Mouse (Mus musculus) midbrain, embryonic 11.5 days (tissue): ENCODE results near the gene Sgf29. TPM values are rescaled to one million over a fixed set of nuclear protein-coding genes. Genes with fewer than 3 reads are reported as not detected.

Experiments used
- ATAC-seq: fragments of 200-750 bp; cut with Nextera tagmentation; 2 replicates; pipeline ENCODE4 v1.8.0; 2017; ENCODE audit warnings: moderate TSS enrichment, moderate library complexity; ENCODE audit not compliant: low FRiP score
- DNase-seq: peaks from one replicate; pipeline ENCODE4 v3.0.0; 2015; ENCODE audit warnings: low spot score; ENCODE audit errors: missing footprints
- H3K27ac ChIP-seq: fragments of 300-500 bp; sonication (generic); 2 replicates; pipeline ENCODE4 v1.5.1; 2014; ENCODE audit warnings: low read depth, low read length
- H3K27me3 ChIP-seq: fragments of 300-500 bp; sonication (generic); 2 replicates; pipeline ENCODE4 v1.6.1; 2014; ENCODE audit warnings: mild to moderate bottlenecking, low read length, moderate library complexity, mixed read lengths; ENCODE audit not compliant: control insufficient read depth, insufficient read depth
- H3K36me3 ChIP-seq: fragments of 300-500 bp; sonication (generic); 2 replicates; pipeline ENCODE4 v1.6.1; 2014; ENCODE audit warnings: mild to moderate bottlenecking, low read length, moderate library complexity, mixed read lengths; ENCODE audit not compliant: control insufficient read depth, insufficient read depth
- H3K4me1 ChIP-seq: fragments of 300-500 bp; sonication (generic); 2 replicates; pipeline ENCODE4 v1.6.1; 2014; ENCODE audit warnings: low read length; ENCODE audit not compliant: control insufficient read depth, insufficient read depth
- H3K4me2 ChIP-seq: fragments of 300-500 bp; sonication (generic); 2 replicates; pipeline ENCODE4 v1.6.1; 2014; ENCODE audit warnings: mild to moderate bottlenecking, moderate library complexity
- H3K4me3 ChIP-seq: fragments of 300-500 bp; sonication (generic); 2 replicates; pipeline ENCODE4 v1.5.1; 2014; ENCODE audit warnings: low read depth, low read length
- H3K9ac ChIP-seq: fragments of 300-500 bp; sonication (generic); 2 replicates; pipeline ENCODE4 v1.6.1; 2014; ENCODE audit warnings: low read length
- H3K9me3 ChIP-seq: fragments of 300-500 bp; sonication (generic); 2 replicates; pipeline ENCODE4 v1.6.1; 2016; ENCODE audit warnings: low read length; ENCODE audit not compliant: control insufficient read depth
- WGBS: fragments of 180-500 bp; shearing (Covaris S2); extraction: QIAGEN DNeasy Blood & Tissue Kit; methylation state at CpG from one replicate; pipeline ENCODE4 v1.1.7; 2014; 5-methylcytosine and 5-hydroxymethylcytosine counted together
- polyA plus RNA-seq: library from polyadenylated mRNA; unstranded; fragments of >200 nt; fragmentation: Nextera tagmentation; extraction: Ambion mirVana; gene quantifications from 2 replicates; pipeline ENCODE4 v1.2.1, GENCODE M21; 2014

Gene Sgf29
- polyA plus RNA-seq, 1 experiment from 2014 or later, result 49.4 TPM

DNA sequence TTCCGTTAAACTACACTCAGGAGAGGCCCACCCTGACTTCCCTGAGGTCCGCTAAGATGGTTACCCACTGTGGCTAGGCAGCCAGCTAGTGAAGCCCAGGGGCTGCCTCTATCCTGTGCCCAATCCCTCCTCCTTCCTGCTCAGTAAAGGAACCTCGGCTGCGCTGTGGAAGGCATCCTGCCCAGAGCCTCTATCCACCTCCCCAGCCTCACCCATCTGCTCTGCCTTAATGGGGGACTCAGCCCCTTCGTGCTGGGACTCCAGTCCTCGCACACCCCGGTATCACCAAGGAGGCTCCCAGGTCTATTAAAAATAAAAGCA, 54.6 kb downstream of the Sgf29 start:
- Histone ChIP-seq H3K9ac (peak overlapping the region; percentile 73; the same call in 1 of the 2 replicates), H3K4me1 (0 out of 2 replicates have a peak, but pooled peaks cover 10% of the 10 kb centered on the region), H3K4me3 (peak overlapping the region; percentile 49), H3K27me3 (peaks cover 11% of the 10 kb centered on the region), H3K36me3 (no peaks in the 10 kb centered on the region), H3K4me2 (peak overlapping the region; percentile 82), H3K27ac (no peak overlapping the region), H3K9me3 (no peaks in the 10 kb centered on the region)
- WGBS, result 21% methylated on average over 7 of the region's 7 CpGs
- DNase-seq (no peak), ATAC-seq (no peak)

DNA sequence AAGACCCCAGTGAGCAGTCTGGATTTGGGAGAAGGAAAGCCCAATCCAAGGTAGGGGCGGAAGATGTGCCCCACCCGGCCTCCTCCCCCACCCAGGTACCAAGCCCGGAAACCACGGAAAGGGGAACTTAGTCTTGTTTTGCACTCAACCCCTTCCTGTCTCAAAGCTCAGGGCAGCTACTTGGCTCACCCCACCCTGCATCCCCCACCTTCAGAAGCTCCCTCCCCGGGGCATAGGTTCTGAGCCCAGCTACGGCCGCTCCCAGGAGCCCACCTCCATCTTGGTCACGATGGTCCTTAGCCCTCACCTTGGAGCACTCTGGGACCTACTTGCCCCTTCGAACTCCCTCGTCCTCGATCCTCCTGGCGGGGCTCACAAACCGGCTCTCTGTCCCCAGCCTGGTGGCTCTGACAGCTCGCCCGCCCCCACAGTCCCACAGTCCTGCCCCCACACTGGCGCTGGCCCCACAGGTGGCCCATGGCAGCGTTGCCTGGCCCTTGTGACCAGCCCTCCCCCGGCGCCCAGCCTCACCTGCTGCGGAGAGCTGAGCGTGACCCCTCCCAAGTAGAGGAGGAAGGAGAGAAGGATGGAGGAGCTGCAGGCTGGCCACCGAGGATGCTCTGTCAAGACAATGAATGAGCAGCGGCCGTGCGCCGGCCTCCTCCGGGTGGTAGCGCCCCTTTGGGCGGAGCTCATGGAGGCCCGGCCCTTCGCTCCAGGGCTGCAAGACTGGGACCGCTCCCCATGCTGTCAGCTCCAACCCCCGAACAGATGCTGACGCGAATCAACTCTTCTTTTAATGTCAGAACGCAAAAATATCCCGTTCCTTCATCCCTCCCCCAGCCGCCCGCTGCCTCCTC, 55.2 kb downstream of the Sgf29 start:
- DNase-seq, result peak; percentile 94
- WGBS, result 3% methylated on average over 39 of the region's 39 CpGs
- Histone ChIP-seq H3K9ac (peak overlapping the region; percentile 73), H3K27me3 (peaks cover 11% of the 10 kb centered on the region), H3K36me3 (no peaks in the 10 kb centered on the region), H3K9me3 (no peaks in the 10 kb centered on the region), H3K4me1 (0 out of 2 replicates have a peak, but pooled peaks cover 10% of the 10 kb centered on the region), H3K27ac (no peak overlapping the region), H3K4me2 (peak overlapping the region; percentile 82), H3K4me3 (peak overlapping the region; percentile 49)
- peak; percentile 81 for ATAC-seq

DNA sequence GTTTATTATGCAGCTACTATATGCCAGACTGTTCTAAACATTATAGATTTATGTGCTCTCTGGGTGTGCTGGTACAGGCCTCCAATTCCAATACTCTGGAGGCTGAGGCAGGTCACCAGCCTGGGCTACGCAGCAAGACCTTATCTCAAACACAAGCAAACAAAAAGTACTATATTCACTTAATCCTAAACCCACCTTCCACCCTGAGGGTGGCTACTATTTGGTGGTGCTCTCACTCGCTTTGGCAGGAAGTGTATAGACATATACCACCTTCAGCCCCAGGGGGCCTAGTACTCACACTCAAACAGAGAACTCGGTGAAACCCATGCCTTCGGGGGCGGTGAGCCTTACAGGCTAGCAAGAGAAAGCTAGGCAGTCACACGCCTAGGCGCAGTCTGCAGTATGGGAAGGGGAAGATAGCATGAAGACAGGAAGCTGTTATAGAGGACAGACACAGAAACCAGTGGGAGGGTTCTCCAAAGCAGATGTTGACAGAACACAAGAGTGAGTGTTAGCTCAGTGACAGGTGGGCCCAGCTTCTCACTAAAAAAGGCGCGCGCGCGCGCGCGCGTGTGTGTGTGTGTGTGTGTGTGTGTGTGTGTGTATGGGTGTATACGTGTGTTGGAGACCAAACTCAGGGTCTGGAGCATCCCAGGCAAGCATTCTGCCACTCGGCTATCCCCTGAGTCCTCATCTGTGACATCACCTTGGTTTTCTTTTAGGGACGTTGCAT, 58.5 kb downstream of the Sgf29 start, which contains the start of gene Coro1a:
Gene Coro1a, minus strand, starts transcription at position 346 of the 733 bp plus-strand sequence.
- 0 out of 2 replicates have a peak, but pooled peaks cover 6% of the 10 kb centered on the region for H3K4me1 ChIP-seq
- no peak for DNase-seq
- no peak within 1 kb of the TSS for H3K4me2 ChIP-seq
- no peak within 1 kb of the TSS for H3K4me3 ChIP-seq
- peaks cover 11% of the 10 kb centered on the region for H3K27me3 ChIP-seq
- no peak for ATAC-seq
- no peak within 1 kb of the TSS for H3K9ac ChIP-seq
- no peaks in the 10 kb centered on the region for H3K36me3 ChIP-seq
- no peak within 1 kb of the TSS for H3K27ac ChIP-seq
- WGBS, result 90% methylated on average over 19 of the region's 19 CpGs
- H3K9me3 ChIP-seq, result no peaks in the 10 kb centered on the region

DNA sequence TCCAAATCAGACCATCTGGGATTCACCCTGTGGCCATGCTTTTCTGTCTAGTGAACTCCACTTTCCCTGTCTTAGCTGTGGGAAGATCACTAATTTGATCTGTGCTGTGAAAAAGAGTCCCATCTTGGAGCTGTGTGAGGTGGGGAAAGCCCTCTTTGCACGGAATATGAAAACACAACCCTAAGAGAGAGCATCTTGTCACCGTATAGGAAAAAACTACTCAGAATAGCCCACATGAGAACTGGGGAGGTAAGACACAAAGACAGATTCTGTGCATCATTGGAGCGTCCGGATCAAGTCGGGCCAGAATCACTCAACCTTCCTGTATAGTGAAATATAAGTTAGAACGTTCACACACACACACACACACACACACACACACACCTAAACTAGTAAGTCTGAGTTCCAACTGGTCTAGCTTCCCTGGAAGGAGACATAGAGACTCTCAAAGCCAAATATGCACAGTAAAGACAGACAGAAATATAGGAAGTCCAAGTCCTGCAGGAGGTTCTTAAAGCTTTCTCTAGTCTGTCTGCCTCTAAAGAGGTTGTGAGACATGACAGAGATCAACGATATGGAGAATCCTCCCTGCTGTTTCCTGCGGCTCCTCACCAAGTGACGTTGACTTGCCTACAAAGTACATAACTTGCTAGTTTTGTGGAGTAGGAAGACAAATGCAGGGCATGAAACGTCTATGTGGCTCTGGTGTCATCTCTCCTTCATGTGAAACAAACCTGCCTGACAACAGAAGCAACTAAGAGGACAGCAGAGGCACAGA, 59.3 kb downstream of the Sgf29 start:
- H3K27me3 ChIP-seq, result peaks cover 6% of the 10 kb centered on the region; the same call in 1 of the 2 replicates
- H3K27ac ChIP-seq, result no peak overlapping the region
- H3K4me2 ChIP-seq, result no peak overlapping the region
- H3K36me3 ChIP-seq, result no peaks in the 10 kb centered on the region
- DNase-seq (no peak), ATAC-seq (no peak)
- no peak overlapping the region for H3K4me3 ChIP-seq
- no peaks in the 10 kb centered on the region for H3K9me3 ChIP-seq
- WGBS, result 81% methylated on average over 10 of the region's 10 CpGs
- 0 out of 2 replicates have a peak, but pooled peaks cover 5% of the 10 kb centered on the region for H3K4me1 ChIP-seq
- no peak overlapping the region for H3K9ac ChIP-seq

DNA sequence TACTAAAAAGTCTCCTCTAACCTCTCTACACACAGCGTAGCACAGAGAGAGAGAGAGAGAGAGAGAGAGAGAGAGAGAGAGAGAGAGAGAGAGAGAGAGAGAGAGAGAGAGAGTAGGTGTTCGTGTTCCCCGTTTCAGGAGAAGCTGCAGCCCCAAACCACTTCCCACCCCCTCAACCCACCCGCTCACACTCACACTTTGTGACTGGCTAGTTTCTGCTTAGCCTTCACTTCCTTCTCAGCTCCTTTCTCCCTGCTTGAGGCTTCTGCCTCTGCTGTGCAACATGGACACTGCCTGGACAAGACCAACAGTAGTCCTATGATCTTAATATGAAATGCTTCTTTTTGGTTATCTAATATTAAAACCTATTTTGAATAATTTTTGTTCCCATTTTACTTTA, 61.2 kb downstream of the Sgf29 start:
- DNase-seq (no peak), ATAC-seq (no peak)
- Histone ChIP-seq H3K4me3 (no peak overlapping the region), H3K4me2 (no peak overlapping the region), H3K36me3 (no peaks in the 10 kb centered on the region), H3K27ac (no peak overlapping the region), H3K9me3 (no peaks in the 10 kb centered on the region), H3K4me1 (0 out of 2 replicates have a peak, but pooled peaks cover 1% of the 10 kb centered on the region), H3K27me3 (peaks cover under 1% of the 10 kb centered on the region; the same call in 1 of the 2 replicates), H3K9ac (no peak overlapping the region)
- WGBS, result 86% methylated on average over 4 of the region's 4 CpGs

DNA sequence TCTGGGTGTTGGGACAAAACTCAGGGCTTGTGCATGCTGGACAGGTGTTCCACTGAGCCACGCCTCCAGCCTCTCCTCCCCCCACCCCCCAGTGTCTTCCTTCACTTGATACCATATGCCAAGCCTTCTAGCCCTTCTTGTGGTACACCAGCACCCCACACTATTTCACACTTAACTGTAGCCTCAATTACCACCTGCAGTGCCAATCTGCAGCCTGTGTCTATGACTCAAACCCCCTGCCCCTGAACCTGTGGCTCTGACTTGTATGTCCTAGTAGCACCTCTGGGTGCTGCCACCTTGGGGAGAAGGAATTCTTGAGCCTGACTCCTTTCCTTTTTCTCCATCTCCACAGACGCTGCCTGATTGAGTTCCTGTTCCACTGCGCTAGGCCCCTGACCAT, 62.8 kb downstream of the Sgf29 start:
- H3K27me3 ChIP-seq, result no peaks in the 10 kb centered on the region
- H3K9me3 ChIP-seq, result no peaks in the 10 kb centered on the region
- no peak overlapping the region for H3K9ac ChIP-seq
- H3K4me3 ChIP-seq, result no peak overlapping the region
- 78% methylated on average over 3 of the region's 3 CpGs for WGBS
- ATAC-seq (no peak), DNase-seq (no peak)
- no peaks in the 10 kb centered on the region for H3K4me1 ChIP-seq
- no peak overlapping the region for H3K27ac ChIP-seq
- no peaks in the 10 kb centered on the region for H3K36me3 ChIP-seq
- no peak overlapping the region for H3K4me2 ChIP-seq

DNA sequence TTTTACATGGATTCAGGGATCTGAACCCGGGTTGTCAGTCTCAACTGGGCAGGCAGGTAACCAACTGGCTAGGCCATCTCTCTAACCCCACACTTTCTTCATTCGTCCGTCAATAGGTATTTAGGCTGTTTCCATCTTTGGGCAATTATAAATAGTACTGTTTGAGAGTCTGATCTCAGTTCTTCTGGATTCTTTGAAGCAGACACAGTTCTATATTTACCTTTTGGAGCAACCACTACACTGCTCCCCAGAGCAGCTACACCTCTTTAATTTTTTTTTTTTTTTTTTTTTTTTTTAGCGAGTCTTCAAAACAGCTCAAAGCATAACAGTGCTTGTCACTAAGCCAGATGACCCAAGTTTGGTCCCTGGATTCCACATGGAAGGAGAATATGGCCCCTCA, 66.6 kb downstream of the Sgf29 start:
- no peaks in the 10 kb centered on the region for H3K36me3 ChIP-seq
- 85% methylated on average over 4 of the region's 4 CpGs for WGBS
- H3K27ac ChIP-seq, result no peak overlapping the region
- H3K9ac ChIP-seq, result no peak overlapping the region
- ATAC-seq (no peak), DNase-seq (no peak)
- H3K9me3 ChIP-seq, result no peaks in the 10 kb centered on the region
- no peak overlapping the region for H3K4me2 ChIP-seq
- H3K27me3 ChIP-seq, result no peaks in the 10 kb centered on the region
- H3K4me3 ChIP-seq, result no peak overlapping the region
- H3K4me1 ChIP-seq, result no peaks in the 10 kb centered on the region

DNA sequence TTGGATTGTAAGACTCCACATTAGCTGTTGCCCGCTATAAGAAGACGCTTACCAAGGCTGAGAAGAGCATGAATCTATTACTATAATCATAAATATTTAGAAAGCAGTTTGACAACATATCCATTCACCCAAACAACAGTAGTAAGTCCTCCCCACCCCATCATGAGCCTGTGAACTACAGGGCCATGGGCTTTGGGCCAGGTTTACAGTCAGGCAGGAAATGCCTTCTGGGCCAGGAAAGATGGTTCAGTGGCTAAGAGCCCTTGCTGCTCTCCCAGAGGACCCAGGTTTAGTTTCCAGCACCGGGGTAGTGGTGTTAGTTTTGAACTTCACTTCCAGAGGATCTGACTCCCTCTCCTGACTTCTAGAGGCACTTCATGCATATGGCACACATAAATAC, 68.5 kb downstream of the Sgf29 start:
- H3K27me3 ChIP-seq, result no peaks in the 10 kb centered on the region
- no peaks in the 10 kb centered on the region for H3K9me3 ChIP-seq
- H3K4me2 ChIP-seq, result no peak overlapping the region
- H3K36me3 ChIP-seq, result no peaks in the 10 kb centered on the region
- no peaks in the 10 kb centered on the region for H3K4me1 ChIP-seq
- DNase-seq (no peak), ATAC-seq (no peak)
- no peak overlapping the region for H3K9ac ChIP-seq
- H3K27ac ChIP-seq, result no peak overlapping the region
- no peak overlapping the region for H3K4me3 ChIP-seq
- WGBS, result 88% methylated on average over 3 of the region's 3 CpGs
